Mouse (Mus musculus) lung, embryonic 14.5 days (tissue): ENCODE measurements at regions not wholly inside any gene's neighbourhood (a gene's known extent, or its start where the extent isn't known, plus 50 kb on each side); places are given as distances from the start of the nearest gene placed in this dataset.

Source experiments
- ATAC-seq: fragments of 200-750 bp; cut with Nextera tagmentation; 2 replicates; pipeline ENCODE4 v1.8.0; 2017; ENCODE audit warnings: mild to moderate bottlenecking, moderate TSS enrichment, moderate library complexity; ENCODE audit not compliant: insufficient read depth
- DNase-seq: peaks from one replicate; pipeline ENCODE4 v3.0.0-alpha.2; 2015
- H3K27ac ChIP-seq: fragments of 300-500 bp; sonication (generic); 2 replicates; pipeline ENCODE4 v1.5.1; 2014; ENCODE audit warnings: low read depth, mild to moderate bottlenecking, moderate library complexity
- H3K27me3 ChIP-seq: fragments of 300-500 bp; sonication (generic); 2 replicates; pipeline ENCODE4 v1.6.1; 2014; ENCODE audit warnings: low read length, control low read depth; ENCODE audit not compliant: insufficient read depth
- H3K36me3 ChIP-seq: fragments of 300-500 bp; sonication (generic); 2 replicates; pipeline ENCODE4 v1.6.1; 2014; ENCODE audit warnings: control low read depth; ENCODE audit not compliant: insufficient read depth
- H3K4me1 ChIP-seq: fragments of 300-500 bp; sonication (generic); 2 replicates; pipeline ENCODE4 v1.6.1; 2014; ENCODE audit warnings: antibody characterized with exemption, control low read depth; ENCODE audit not compliant: insufficient read depth
- H3K4me2 ChIP-seq: fragments of 300-500 bp; sonication (generic); 2 replicates; pipeline ENCODE4 v1.6.1; 2014; ENCODE audit warnings: mild to moderate bottlenecking
- H3K4me3 ChIP-seq: fragments of 300-500 bp; sonication (generic); 2 replicates; pipeline ENCODE4 v1.5.1; 2014; ENCODE audit warnings: low read depth, low read length
- H3K9ac ChIP-seq: fragments of 300-500 bp; sonication (generic); 2 replicates; pipeline ENCODE4 v1.6.1; 2014
- H3K9me3 ChIP-seq: fragments of 300-500 bp; sonication (generic); 2 replicates; pipeline ENCODE4 v1.6.1; 2016; ENCODE audit warnings: low read depth, low read length, control low read depth
- CTCF ChIP-seq: IDR thresholded peaks from 2 replicates; pipeline ENCODE4 v1.5.1; 2016; ENCODE audit warnings: antibody characterized with exemption, low read depth
- WGBS: fragments of 180-500 bp; shearing (Covaris S2); extraction: QIAGEN DNeasy Blood & Tissue Kit; methylation state at CpG from one replicate; pipeline ENCODE4 v1.1.7; 2014; 5-methylcytosine and 5-hydroxymethylcytosine counted together

DNA sequence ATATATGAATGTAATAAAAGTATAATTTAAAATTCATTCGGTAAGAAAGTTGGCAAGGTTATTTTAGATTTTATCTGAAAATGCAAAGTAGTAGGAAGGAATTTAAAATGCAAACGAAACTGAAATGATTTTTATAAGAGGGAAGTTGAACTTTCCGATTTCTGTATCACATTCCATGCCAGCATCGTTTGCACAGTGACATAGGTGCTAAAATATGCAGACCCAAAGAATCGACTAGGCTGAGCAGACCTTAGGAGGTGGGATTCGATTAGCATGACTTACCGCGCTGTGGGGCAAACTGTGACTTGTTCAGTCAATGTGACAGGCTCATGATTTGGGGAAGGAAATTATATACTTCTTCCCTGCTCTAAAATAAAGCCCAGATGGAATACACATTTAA lies 596.2 kb downstream of the Gm19410 start:
- TF ChIP-seq CTCF: no peak
- H3K27me3 ChIP-seq: no peaks in the 10 kb centered on the region

GRCm38 (mm10) chr8:36363291-36363690 lies 597.7 kb downstream of the Gm19410 start:
- Histone ChIP-seq H3K9ac (no peak overlapping the region), H3K4me2 (no peak overlapping the region), H3K9me3 (no peaks in the 10 kb centered on the region), H3K4me1 (no peaks in the 10 kb centered on the region), H3K36me3 (no peaks in the 10 kb centered on the region), H3K27me3 (no peaks in the 10 kb centered on the region), H3K27ac (no peak overlapping the region), H3K4me3 (no peak overlapping the region)
- ATAC-seq: no peak
- 64% methylated on average over 9 of the region's 9 CpGs for WGBS
- DNase-seq: peak; percentile 41
- TF ChIP-seq CTCF: no peak

More for the DNA sequence above, 596.2 kb downstream of the Gm19410 start:
- H3K9ac ChIP-seq: no peak overlapping the region
- WGBS: 34% methylated on average over 8 of the region's 8 CpGs
- ATAC-seq (no peak), DNase-seq (no peak)
- H3K27ac ChIP-seq: no peak overlapping the region
- H3K36me3 ChIP-seq: no peaks in the 10 kb centered on the region
- H3K4me3 ChIP-seq: no peak overlapping the region
- H3K4me2 ChIP-seq: peak overlapping the region; percentile 12; the same call in 1 of the 2 replicates
- H3K4me1 ChIP-seq: no peaks in the 10 kb centered on the region
- H3K9me3 ChIP-seq: no peaks in the 10 kb centered on the region

- no peak for TF ChIP-seq CTCF
- Histone ChIP-seq H3K4me2 (no peak overlapping the region), H3K4me1 (no peaks in the 10 kb centered on the region), H3K36me3 (no peaks in the 10 kb centered on the region), H3K27me3 (no peaks in the 10 kb centered on the region), H3K9me3 (no peaks in the 10 kb centered on the region), H3K27ac (no peak overlapping the region), H3K9ac (no peak overlapping the region), H3K4me3 (no peak overlapping the region)
- ATAC-seq: no peak
- no peak for DNase-seq
- 59% methylated on average over 6 of the region's 6 CpGs for WGBS
Observed at GRCm38 (mm10) chr8:36364567-36365231, 599.1 kb downstream of the Gm19410 start.

DNA sequence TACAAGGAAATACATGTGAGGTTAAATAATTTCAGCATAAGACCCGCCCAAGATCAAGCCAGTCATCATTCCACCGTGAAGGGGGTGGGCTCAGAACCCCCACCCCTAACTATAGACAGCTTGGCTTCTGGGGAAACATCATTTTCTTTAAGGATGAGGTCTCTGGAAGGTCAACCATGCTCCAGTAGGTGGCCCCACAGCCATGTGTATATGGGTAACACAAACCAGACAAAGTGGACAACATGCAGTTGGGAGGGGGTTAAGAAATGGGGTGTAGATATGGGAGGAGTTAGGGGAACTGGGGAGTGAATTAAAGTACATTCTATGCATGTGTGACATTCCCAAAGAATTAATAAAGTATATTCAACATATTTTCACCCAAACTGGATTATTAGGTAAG lies 600.4 kb downstream of the Gm19410 start:
- no peak overlapping the region for H3K4me2 ChIP-seq
- no peaks in the 10 kb centered on the region for H3K36me3 ChIP-seq
- H3K4me3 ChIP-seq: no peak overlapping the region
- no peak overlapping the region for H3K9ac ChIP-seq
- DNase-seq (peak; percentile 15), ATAC-seq (no peak)
- no peaks in the 10 kb centered on the region for H3K27me3 ChIP-seq
- WGBS: 60% methylated on average over 2 of the region's 2 CpGs
- H3K4me1 ChIP-seq: no peaks in the 10 kb centered on the region
- TF ChIP-seq CTCF: peak; percentile 30; the same call in 1 of the 2 replicates
- H3K9me3 ChIP-seq: no peaks in the 10 kb centered on the region
- H3K27ac ChIP-seq: no peak overlapping the region

DNA sequence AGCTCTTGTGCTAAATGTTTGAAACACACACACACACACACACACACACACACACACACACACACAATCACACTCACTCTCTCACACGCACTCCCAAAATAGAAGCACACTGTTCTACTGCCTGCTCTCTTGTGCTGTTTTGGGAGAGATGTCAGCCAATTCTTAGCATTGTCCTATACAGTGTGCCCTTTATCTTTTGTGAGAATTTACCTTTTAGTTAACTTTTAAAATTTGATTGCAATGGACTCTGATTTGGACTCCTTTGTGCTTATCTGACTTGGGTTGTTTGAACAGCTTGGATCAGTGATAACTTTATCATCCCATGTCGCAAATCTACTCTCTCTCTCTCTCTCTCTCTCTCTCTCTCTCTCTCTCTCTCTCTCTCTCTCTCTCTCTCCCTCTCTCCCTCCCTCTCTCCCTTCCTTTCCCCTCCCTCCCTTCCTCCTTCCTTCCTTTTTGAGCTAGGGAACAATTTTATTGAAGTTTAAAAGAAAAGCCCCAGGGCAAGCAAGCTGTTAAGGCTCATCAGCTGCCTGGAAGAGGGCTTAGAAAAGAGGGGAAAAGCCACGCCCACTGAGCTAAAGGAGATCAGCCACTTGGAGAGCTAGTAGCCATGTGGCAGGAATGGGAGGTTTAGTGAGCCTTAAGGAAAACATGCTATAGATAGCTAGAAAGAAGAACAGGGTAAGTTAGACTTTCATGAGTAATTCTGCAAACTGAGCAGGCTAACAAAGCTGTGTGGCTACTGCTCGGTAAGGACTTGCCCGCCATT lies 611.2 kb downstream of the Gm19410 start:
- no peak for TF ChIP-seq CTCF
- no peak overlapping the region for H3K9ac ChIP-seq
- H3K4me3 ChIP-seq: no peak overlapping the region
- H3K4me2 ChIP-seq: no peak overlapping the region
- H3K9me3 ChIP-seq: no peaks in the 10 kb centered on the region
- DNase-seq: peak; percentile 59
- WGBS: 49% methylated on average over 5 of the region's 5 CpGs
- no peaks in the 10 kb centered on the region for H3K4me1 ChIP-seq
- no peak overlapping the region for H3K27ac ChIP-seq
- H3K27me3 ChIP-seq: no peaks in the 10 kb centered on the region
- H3K36me3 ChIP-seq: no peaks in the 10 kb centered on the region
- no peak; the same call in 1 of the 2 replicates for ATAC-seq

- H3K36me3 ChIP-seq: no peaks in the 10 kb centered on the region
- no peak for TF ChIP-seq CTCF
- peak; percentile 41; the same call in 1 of the 2 replicates for ATAC-seq
- peak; percentile 47 for DNase-seq
- no peak overlapping the region for H3K27ac ChIP-seq
- H3K4me3 ChIP-seq: no peak overlapping the region
- H3K27me3 ChIP-seq: no peaks in the 10 kb centered on the region
- H3K4me1 ChIP-seq: no peaks in the 10 kb centered on the region
- 54% methylated on average over 9 of the region's 9 CpGs for WGBS
- H3K9ac ChIP-seq: no peak overlapping the region
- H3K4me2 ChIP-seq: no peak overlapping the region
- no peaks in the 10 kb centered on the region for H3K9me3 ChIP-seq
Observed at GRCm38 (mm10) chr8:36394487-36394886, 598.9 kb upstream of the AI429214 start.

- WGBS: 95% methylated on average over 1 of the region's 1 CpGs
- no peak overlapping the region for H3K27ac ChIP-seq
- DNase-seq (no peak), ATAC-seq (no peak)
- no peaks in the 10 kb centered on the region for H3K27me3 ChIP-seq
- no peak overlapping the region for H3K9ac ChIP-seq
- no peak for TF ChIP-seq CTCF
- H3K4me2 ChIP-seq: no peak overlapping the region
- H3K9me3 ChIP-seq: no peaks in the 10 kb centered on the region
- H3K4me1 ChIP-seq: no peaks in the 10 kb centered on the region
- H3K4me3 ChIP-seq: no peak overlapping the region
- H3K36me3 ChIP-seq: no peaks in the 10 kb centered on the region
Observed at GRCm38 (mm10) chr8:36396493-36396892, 596.9 kb upstream of the AI429214 start.
